Mouse (Mus musculus) testis, adult 2 months (tissue): Measurements from ENCODE around the gene Chd9.

Experiments
- CTCF ChIP-seq: fragments of 200-500 bp; IDR thresholded peaks from 2 replicates; pipeline ENCODE4 v1.5.1; 2012; ENCODE audit warnings: low read depth, mild to moderate bottlenecking, inconsistent platforms, low read length, moderate library complexity; ENCODE audit not compliant: control insufficient read depth, insufficient read depth, insufficient replicate concordance
- POLR2A ChIP-seq: fragments of 200-500 bp; IDR thresholded peaks from 2 replicates; pipeline ENCODE4 v1.6.1; 2012; ENCODE audit warnings: low read depth, mild to moderate bottlenecking, inconsistent platforms, low read length, moderate library complexity; ENCODE audit not compliant: control insufficient read depth

- no peak for TF ChIP-seq POLR2A
- no peak for TF ChIP-seq CTCF
Observed at GRCm38 (mm10) chr8:90829825-90830224, 1.7 kb downstream of the Chd9 start.
